Mouse (Mus musculus): Measurements from ENCODE around the gene Rhobtb3.

DNA sequence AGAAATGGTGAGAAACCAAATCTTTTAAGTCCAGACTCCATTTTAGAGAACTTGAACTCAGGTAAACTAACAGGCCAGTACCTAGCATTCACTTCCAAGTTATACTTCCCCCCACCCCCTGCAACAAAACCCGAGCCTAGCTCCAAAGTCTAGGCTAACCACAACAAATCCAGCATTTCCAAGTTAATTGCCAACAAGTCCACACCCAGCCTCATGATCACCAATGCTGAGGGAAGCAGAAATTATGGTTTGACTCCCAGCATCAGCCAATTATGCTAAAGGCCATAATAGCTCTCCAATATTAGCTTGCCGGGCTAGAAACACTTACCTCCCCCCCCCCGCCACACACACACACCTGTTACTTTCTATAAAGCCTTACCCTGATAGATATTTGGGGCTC, 64.0 kb downstream of the Rhobtb3 start:
- TF ChIP-seq CTCF (IDR thresholded peaks at IDR 0.05; ENCODE audit: borderline replicate concordance, control insufficient read depth, extremely low read depth, insufficient read depth, low read length, poor library complexity): no peak
- TF ChIP-seq POLR2A (IDR thresholded peaks at IDR 0.05; ENCODE audit: control insufficient read depth, extremely low read depth, insufficient read depth, low read length, poor library complexity): no peak

Data from thymus, adult 2 months (tissue).